Comparison of ENCODE assay signal across 8 mouse cellular contexts in genomic region chr5:65492716-65493531, GRCm38 (mm10). TPM values are rescaled to one million over a fixed set of nuclear protein-coding genes. Genes with fewer than 3 reads are reported as not detected.
DNase-seq lines count a peak whose midpoint lies in the region; ATAC-seq lines count a peak whose summit lies in the region.

TSS of gene Gm43552 (minus strand) at chr5:65492833.

- no peaks in the 10 kb centered on the region for H3K9me3 ChIP-seq in intestine, embryonic 15.5 days

- no peaks in the 10 kb centered on the region for H3K36me3 ChIP-seq in intestine, embryonic 15.5 days

- peak; percentile 97 for DNase-seq in adrenal gland, adult 8-10 months
- DNase-seq in embryo, embryonic 11.5 days (ENCODE audit: low read depth, low spot score): peak; percentile 82
- peak; percentile 89 to 94 for DNase-seq in gastrocnemius, postnatal 36 days
- DNase-seq in left cerebral cortex, postnatal 25 days (ENCODE audit: low spot score in 2 of 2): peak; percentile 97 to 98
- DNase-seq in mesoderm, embryonic 11.5 days (ENCODE audit: low read depth, low spot score): peak; percentile 91
- peak; percentile 98 for DNase-seq in right cerebral cortex, postnatal 25 days
- DNase-seq in urinary bladder, postnatal 36 days (ENCODE audit: low spot score in 2 of 2): peak; percentile 91 to 96

- peak within 1 kb of the TSS; percentile 82 for H3K9ac ChIP-seq in intestine, embryonic 15.5 days

- H3K4me2 ChIP-seq in intestine, embryonic 15.5 days (replicated peaks): peak within 1 kb of the TSS; percentile 72

- intact Hi-C loops in gastrocnemius, postnatal 36 days (cut with DNase I): loop anchor here (1.0 to 2.0 kb wide), 2 partner anchors 44 to 58 kb away; partner anchors contain the start of genes Smim14, Ube2k and Ugdh
- intact Hi-C loops in left cerebral cortex, postnatal 25 days (cut with DNase I): loop anchor here (1.0 to 5.0 kb wide), 4 partner anchors 18 to 204 kb away; partner anchors contain the start of genes Pds5a, Smim14, Ube2k and Ugdh

- H3K27ac ChIP-seq in intestine, embryonic 15.5 days: peak within 1 kb of the TSS; percentile 97

- peaks cover 9% of the 10 kb centered on the region for H3K4me1 ChIP-seq in intestine, embryonic 15.5 days (replicated peaks)

- H3K4me3 ChIP-seq in intestine, embryonic 15.5 days (replicated peaks): peak within 1 kb of the TSS; percentile 97

- ATAC-seq in intestine, embryonic 15.5 days: peak; percentile 99

- H3K27me3 ChIP-seq in intestine, embryonic 15.5 days (replicated peaks): no peaks in the 10 kb centered on the region

- under 1% methylated on average over 57 of the region's 69 CpGs for WGBS in intestine, embryonic 15.5 days

RNA-seq across cellular contexts. Expression of gene Gm43552, which starts in this region (rescaled TPM):
- total RNA-seq in adrenal gland, adult 8-10 months (2022): 10 to 100 TPM in 1 of 4 experiments, 1 to 10 TPM in 2, not detected in 1; 3.6 to 12.4 (median 6.2) TPM
- total RNA-seq in gastrocnemius, postnatal 36 days (2021): not detected
- not detected in 2 replicates for polyA plus RNA-seq in intestine, embryonic 15.5 days (2015; fragmentation: Nextera tagmentation; extraction: Ambion mirVana)
- not detected for total RNA-seq in left cerebral cortex, postnatal 25 days (2021)

Comparison
In these comparisons a context has a peak if more than half of its experiments do, and no peak if none do; other contexts are left out.
1. Peak in every context shown above with its lines: DNase-seq, ATAC-seq, H3K4me3 ChIP-seq and H3K27ac ChIP-seq.
2. Peak in DNase-seq in gastrocnemius, postnatal 36 days; RNA of the gene not detected or under 1 TPM.
3. Peak in ATAC-seq, H3K4me3 ChIP-seq, H3K27ac ChIP-seq, H3K9ac ChIP-seq and H3K4me2 ChIP-seq in intestine, embryonic 15.5 days; RNA of the gene not detected or under 1 TPM.
4. Peak in DNase-seq in left cerebral cortex, postnatal 25 days; RNA of the gene not detected or under 1 TPM.